Mouse (Mus musculus) left cerebral cortex, postnatal 36 days (tissue): ENCODE data around the gene Krtap19-5. TPM values are rescaled to one million over a fixed set of nuclear protein-coding genes. Genes with fewer than 3 reads are reported as not detected.

Experiments
- DNase-seq, 2 experiments: peaks; one replicate each; pipeline ENCODE4 v3.0.0; 2021 to 2022; ENCODE audit warnings: low spot score in 2 of 2, mixed read lengths in 1 of 2
- intact Hi-C: fragments of 180-260 bp; cut with DNase I; formaldehyde crosslinking; loops from one replicate; pipeline ENCODE4 v1.15.1; 2025
- total RNA-seq, 2 experiments: library from RNA; stranded (reverse); gene quantifications; 2 replicates each; pipeline ENCODE4 v1.2.3; 2021

The Krtap19-5 gene
- total RNA-seq = not detected

- intact Hi-C loops = no loop called here
- no peak for DNase-seq
These were observed at the start of gene Krtap19-5 for GRCm38 (mm10) chr16:88896357-88896756. Gene Krtap19-5 (minus strand): TSS chr16:88896457.

GRCm38 (mm10) chr16:88941106-88941505 lies 44.8 kb upstream of the Krtap19-5 start:
- intact Hi-C loops = no loop called here
- no peak for DNase-seq

GRCm38 (mm10) chr16:88938252-88938651 lies 42.0 kb upstream of the Krtap19-5 start:
- no peak for DNase-seq
- intact Hi-C loops = no loop called here

- DNase-seq = no peak
These were observed 35.9 kb upstream of the Krtap19-5 start, which contains the start of gene Krtap19-9b for GRCm38 (mm10) chr16:88932165-88932564. Gene Krtap19-9b (minus strand): TSS chr16:88932265.

GRCm38 (mm10) chr16:88886870-88887269 lies 9.4 kb downstream of the Krtap19-5 start:
- intact Hi-C loops = no loop called here
- DNase-seq = no peak

More at GRCm38 (mm10) chr16:88932165-88932564, 35.9 kb upstream of the Krtap19-5 start, which contains the start of gene Krtap19-9b:
- intact Hi-C loops = no loop called here

- DNase-seq = no peak
- intact Hi-C loops = no loop called here
These were observed 11.3 kb downstream of the Krtap19-5 start, which contains the start of gene Krtap19-4 for GRCm38 (mm10) chr16:88884989-88885388. Gene Krtap19-4 (minus strand): TSS chr16:88885089.

- intact Hi-C loops = no loop called here
- no peak for DNase-seq
These were observed 18.3 kb downstream of the Krtap19-5 start, which contains the start of gene Krtap19-3 for GRCm38 (mm10) chr16:88877938-88878337. Gene Krtap19-3 (minus strand): TSS chr16:88878038.

GRCm38 (mm10) chr16:88874169-88874568 lies 22.1 kb downstream of the Krtap19-5 start, which contains the start of gene Krtap19-2:
Gene Krtap19-2 (minus strand): TSS chr16:88874269.
- intact Hi-C loops = no loop called here

GRCm38 (mm10) chr16:88869311-88869710 lies 26.9 kb downstream of the Krtap19-5 start, which contains the start of gene Krtap19-1:
Gene Krtap19-1 (minus strand): TSS chr16:88869411.
- no peak for DNase-seq
- intact Hi-C loops = no loop called here

More at GRCm38 (mm10) chr16:88874169-88874568, 22.1 kb downstream of the Krtap19-5 start, which contains the start of gene Krtap19-2:
- DNase-seq = no peak

GRCm38 (mm10) chr16:88864887-88865407 lies 31.3 kb downstream of the Krtap19-5 start:
- DNase-seq = no peak
- intact Hi-C loops = no loop called here

GRCm38 (mm10) chr16:88851450-88851849 lies 44.8 kb downstream of the Krtap19-5 start:
- DNase-seq = no peak
- intact Hi-C loops = no loop called here

- intact Hi-C loops = no loop called here
- DNase-seq = no peak
These were observed 47.7 kb downstream of the Krtap19-5 start for GRCm38 (mm10) chr16:88848558-88848957.

- intact Hi-C loops = no loop called here
- DNase-seq = no peak
These were observed 48.9 kb downstream of the Krtap19-5 start for GRCm38 (mm10) chr16:88847363-88847762.

Other genes starting within 250 kb of the Krtap19-5 start
- not detected for gene Krtap26-1, start 248.7 kb downstream of the Krtap19-5 start, total RNA-seq
- gene Krtap27-1, start 224.8 kb downstream of the Krtap19-5 start, total RNA-seq = not detected
- not detected for gene 2310061N02Rik, start 188.5 kb downstream of the Krtap19-5 start, total RNA-seq
- gene Krtap13-1, start 167.6 kb downstream of the Krtap19-5 start, total RNA-seq = not detected
- not detected for gene Krtap13, start 144.8 kb downstream of the Krtap19-5 start, total RNA-seq
- not detected for gene 2310034C09Rik, start 137.6 kb downstream of the Krtap19-5 start, total RNA-seq
- gene 2310057N15Rik, start 122.3 kb downstream of the Krtap19-5 start, total RNA-seq = not detected
- not detected for gene Gm5965, start 118.6 kb downstream of the Krtap19-5 start, total RNA-seq
- gene Gm20741, start 84.2 kb downstream of the Krtap19-5 start, total RNA-seq = not detected
- not detected for gene Krtap15, start 76.2 kb downstream of the Krtap19-5 start, total RNA-seq
- gene Krtap14, start 70.3 kb downstream of the Krtap19-5 start, total RNA-seq = not detected
- not detected for gene Krtap19-1, start 27.0 kb downstream of the Krtap19-5 start, total RNA-seq
- not detected for gene Krtap19-2, start 22.2 kb downstream of the Krtap19-5 start, total RNA-seq
- not detected for gene Krtap19-3, start 18.4 kb downstream of the Krtap19-5 start, total RNA-seq
- gene Krtap19-4, start 11.4 kb downstream of the Krtap19-5 start, total RNA-seq = not detected
- gene Krtap19-9b, start 35.8 kb upstream of the Krtap19-5 start, total RNA-seq = not detected
- gene Krtap16-3, start 66.4 kb upstream of the Krtap19-5 start, total RNA-seq = not detected
- gene Krtap22-2, start 114.3 kb upstream of the Krtap19-5 start, total RNA-seq = not detected
- not detected for gene Gm10229, start 118.8 kb upstream of the Krtap19-5 start, total RNA-seq
- not detected for gene Krtap6-1, start 135.2 kb upstream of the Krtap19-5 start, total RNA-seq
- gene Gm10228, start 145.0 kb upstream of the Krtap19-5 start, total RNA-seq = not detected
- gene Krtap6-5, start 151.4 kb upstream of the Krtap19-5 start, total RNA-seq = not detected
- gene 1110025L11Rik, start 167.5 kb upstream of the Krtap19-5 start, total RNA-seq = not detected
- gene Krtap6-3, start 187.6 kb upstream of the Krtap19-5 start, total RNA-seq = not detected
- not detected for gene Gm6358, start 244.4 kb upstream of the Krtap19-5 start, total RNA-seq